Mouse (Mus musculus) embryonic facial prominence, embryonic 15.5 days (tissue): ENCODE measurements around the gene Odf3b. TPM values are rescaled to one million over a fixed set of nuclear protein-coding genes. Genes with fewer than 3 reads are reported as not detected.

Experiments
- ATAC-seq: fragments of 200-750 bp; cut with Nextera tagmentation; 2 replicates; pipeline ENCODE4 v1.8.0; 2017; ENCODE audit warnings: low read depth, moderate TSS enrichment; ENCODE audit not compliant: insufficient number of reproducible peaks, low FRiP score, low TSS enrichment
- H3K27ac ChIP-seq: fragments of 300-500 bp; sonication (generic); replicated peaks from 2 replicates; pipeline ENCODE4 v1.5.1; 2015; ENCODE audit warnings: mild to moderate bottlenecking, inconsistent platforms
- H3K27me3 ChIP-seq: fragments of 300-500 bp; sonication (generic); 2 replicates; pipeline ENCODE4 v1.6.1; 2015; ENCODE audit warnings: inconsistent platforms
- H3K36me3 ChIP-seq: fragments of 300-500 bp; sonication (generic); 2 replicates; pipeline ENCODE4 v1.6.1; 2015; ENCODE audit warnings: mild to moderate bottlenecking, inconsistent platforms
- H3K4me1 ChIP-seq: fragments of 300-500 bp; sonication (generic); 2 replicates; pipeline ENCODE4 v1.6.1; 2015; ENCODE audit warnings: inconsistent platforms
- H3K4me2 ChIP-seq: fragments of 300-500 bp; sonication (generic); replicated peaks from 2 replicates; pipeline ENCODE4 v1.6.1; 2015; ENCODE audit warnings: mild to moderate bottlenecking, inconsistent platforms
- H3K4me3 ChIP-seq: fragments of 300-500 bp; sonication (generic); replicated peaks from 2 replicates; pipeline ENCODE4 v1.5.1; 2015; ENCODE audit warnings: mild to moderate bottlenecking, inconsistent platforms
- H3K9ac ChIP-seq: fragments of 300-500 bp; sonication (generic); 2 replicates; pipeline ENCODE4 v1.6.1; 2015; ENCODE audit warnings: inconsistent platforms
- H3K9me3 ChIP-seq: fragments of 300-500 bp; sonication (generic); replicated peaks from 2 replicates; pipeline ENCODE4 v1.6.1; 2016; ENCODE audit warnings: inconsistent platforms
- WGBS: fragments of 180-500 bp; shearing (Covaris S2); methylation state at CpG from one replicate; pipeline ENCODE4 v1.1.7; 2015; 5-methylcytosine and 5-hydroxymethylcytosine counted together
- polyA plus RNA-seq: library from polyadenylated mRNA; unstranded; fragments of >200 nt; fragmentation: Nextera tagmentation; extraction: Ambion mirVana; gene quantifications from 2 replicates; pipeline ENCODE4 v1.2.1, GENCODE M21; 2015

The Odf3b gene
- polyA plus RNA-seq, 1 experiment from 2014 or later = 14.5 TPM

- no peak overlapping the region for H3K27ac ChIP-seq
- H3K9ac ChIP-seq = no peak overlapping the region
- WGBS = 79% methylated on average over 17 of the region's 17 CpGs
- no peak for ATAC-seq
- H3K27me3 ChIP-seq = no peaks in the 10 kb centered on the region
- H3K4me2 ChIP-seq = no peak overlapping the region
- no peaks in the 10 kb centered on the region for H3K9me3 ChIP-seq
- no peaks in the 10 kb centered on the region for H3K4me1 ChIP-seq
- no peaks in the 10 kb centered on the region for H3K36me3 ChIP-seq
- H3K4me3 ChIP-seq = no peak overlapping the region
These were observed 44.1 kb downstream of the Odf3b start for GRCm38 (mm10) chr15:89334774-89335537.

- Histone ChIP-seq H3K4me2 (no peak within 1 kb of the TSS), H3K9me3 (no peaks in the 10 kb centered on the region), H3K36me3 (no peaks in the 10 kb centered on the region), H3K4me3 (no peak within 1 kb of the TSS), H3K4me1 (no peaks in the 10 kb centered on the region), H3K9ac (no peak within 1 kb of the TSS), H3K27me3 (no peaks in the 10 kb centered on the region), H3K27ac (no peak within 1 kb of the TSS)
- ATAC-seq = no peak
- 86% methylated on average over 7 of the region's 7 CpGs for WGBS
These were observed 44.8 kb downstream of the Odf3b start, which contains the start of gene Miox for GRCm38 (mm10) chr15:89334271-89334670. TSS of gene Miox (plus strand) at chr15:89334398.

Other genes starting within 250 kb of the Odf3b start
- gene Mapk12, start 238.6 kb downstream of the Odf3b start, polyA plus RNA-seq = 9.4 and 11.2 TPM in 2 replicates
- 10.7 and 12.7 TPM in 2 replicates for gene Mapk11, start 229.7 kb downstream of the Odf3b start, polyA plus RNA-seq
- gene Plxnb2, start 198.5 kb downstream of the Odf3b start, polyA plus RNA-seq = 157 and 161 TPM in 2 replicates
- 16.3 and 16.7 TPM in 2 replicates for gene Dennd6b, start 182.8 kb downstream of the Odf3b start, polyA plus RNA-seq
- gene Ppp6r2, start 167.7 kb downstream of the Odf3b start, polyA plus RNA-seq = 33.3 and 35.8 TPM in 2 replicates
- 57.3 and 65.5 TPM in 2 replicates for gene Sbf1, start 64.0 kb downstream of the Odf3b start, polyA plus RNA-seq
- gene Adm2, start 56.6 kb downstream of the Odf3b start, polyA plus RNA-seq = 0.55 and 0.91 TPM in 2 replicates
- not detected in 2 replicates for gene Miox, start 44.9 kb downstream of the Odf3b start, polyA plus RNA-seq
- gene Lmf2, start 23.6 kb downstream of the Odf3b start, polyA plus RNA-seq = 73.0 and 79.9 TPM in 2 replicates
- 150 and 160 TPM in 2 replicates for gene Ncaph2, start 23.6 kb downstream of the Odf3b start, polyA plus RNA-seq
- 4.9 and 6.9 TPM in 2 replicates for gene Sco2, start 5.4 kb downstream of the Odf3b start, polyA plus RNA-seq
- 1.8 and 2.0 TPM in 2 replicates for gene Tymp, start 2.2 kb downstream of the Odf3b start, polyA plus RNA-seq
- not detected in 2 replicates for gene Klhdc7b, start 5.6 kb upstream of the Odf3b start, polyA plus RNA-seq
- gene Syce3, start 31.2 kb upstream of the Odf3b start, polyA plus RNA-seq = not detected in 2 replicates
- gene Cpt1b, start 46.6 kb upstream of the Odf3b start, polyA plus RNA-seq = 0.97 and 1.1 TPM in 2 replicates
- gene C730034F03Rik, start 50.3 kb upstream of the Odf3b start, polyA plus RNA-seq = 4.8 TPM in 2 replicates
- not detected in 2 replicates for gene Gm44502, start 50.4 kb upstream of the Odf3b start, polyA plus RNA-seq
- gene Chkb, start 50.6 kb upstream of the Odf3b start, polyA plus RNA-seq = 56.4 and 59.6 TPM in 2 replicates
- 3.4 and 4.9 TPM in 2 replicates for gene Mapk8ip2, start 74.6 kb upstream of the Odf3b start, polyA plus RNA-seq
- 27.8 and 30.1 TPM in 2 replicates for gene Arsa, start 98.1 kb upstream of the Odf3b start, polyA plus RNA-seq
- gene Shank3, start 120.3 kb upstream of the Odf3b start, polyA plus RNA-seq = 2.3 and 3.0 TPM in 2 replicates
- 0.13 and 0.24 TPM in 2 replicates for gene Acr, start 189.0 kb upstream of the Odf3b start, polyA plus RNA-seq
- 46.2 and 57.3 TPM in 2 replicates for gene Rabl2, start 212.6 kb upstream of the Odf3b start, polyA plus RNA-seq